Mouse (Mus musculus) c-Kit-positive CD71-negative TER-119-negative erythroid progenitor cells, embryonic 14.5 days (primary cell): ENCODE measurements around the gene Eml2.
A peak's percentile ranks its signal among the peaks of the same experiment; 100 is the strongest.

Source experiments
- DNase-seq: peaks from one replicate; pipeline ENCODE4 v3.0.0-alpha.2; 2013; ENCODE audit warnings: low read depth

The Eml2 gene

DNA sequence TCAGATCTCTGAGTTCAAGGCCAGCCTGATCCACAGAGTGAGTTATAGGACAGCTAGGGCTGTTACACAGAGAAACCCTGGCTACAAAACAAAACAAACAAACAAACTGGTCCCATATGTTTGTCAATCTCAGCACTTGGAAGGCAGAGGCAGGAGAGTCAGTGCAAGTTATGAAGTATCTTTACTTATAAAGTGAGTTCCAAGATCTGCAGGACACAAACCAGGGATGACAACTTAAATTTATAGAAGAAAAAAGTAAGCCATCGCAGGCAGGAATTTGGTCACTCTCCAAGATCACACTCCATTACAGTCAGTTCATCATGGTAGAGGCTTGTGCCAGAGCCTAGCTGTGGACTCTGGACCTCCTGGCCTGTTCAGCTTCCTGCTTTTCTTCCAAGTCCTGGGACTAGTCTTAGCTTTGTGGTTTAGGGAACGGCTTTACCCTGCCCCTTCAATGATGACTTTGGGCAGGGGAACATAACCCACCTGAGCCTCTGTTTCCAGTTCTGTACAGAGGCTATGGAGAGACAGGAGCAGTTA lies 53.9 kb downstream of the Eml2 start:
- DNase-seq = no peak

DNA sequence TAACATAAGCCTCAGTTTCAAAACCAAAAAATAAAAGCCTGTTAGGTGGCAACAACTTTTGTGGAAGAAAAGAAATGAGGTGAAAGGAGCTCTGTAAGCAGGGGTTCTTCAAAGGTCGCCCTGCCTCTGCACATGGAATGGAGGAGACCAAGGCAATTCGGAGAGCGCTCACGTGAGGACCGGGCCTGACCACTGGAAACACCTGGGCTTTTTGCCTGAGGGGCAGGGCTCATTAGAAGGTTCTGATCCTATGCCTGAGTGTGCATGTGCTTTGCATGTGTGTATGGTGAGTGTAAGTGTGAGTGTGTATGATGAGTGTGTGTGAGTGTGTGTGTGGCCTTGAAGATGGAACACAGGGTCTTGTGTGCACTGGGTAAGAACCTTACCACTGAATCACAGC lies 54.7 kb downstream of the Eml2 start:
- DNase-seq = no peak

DNA sequence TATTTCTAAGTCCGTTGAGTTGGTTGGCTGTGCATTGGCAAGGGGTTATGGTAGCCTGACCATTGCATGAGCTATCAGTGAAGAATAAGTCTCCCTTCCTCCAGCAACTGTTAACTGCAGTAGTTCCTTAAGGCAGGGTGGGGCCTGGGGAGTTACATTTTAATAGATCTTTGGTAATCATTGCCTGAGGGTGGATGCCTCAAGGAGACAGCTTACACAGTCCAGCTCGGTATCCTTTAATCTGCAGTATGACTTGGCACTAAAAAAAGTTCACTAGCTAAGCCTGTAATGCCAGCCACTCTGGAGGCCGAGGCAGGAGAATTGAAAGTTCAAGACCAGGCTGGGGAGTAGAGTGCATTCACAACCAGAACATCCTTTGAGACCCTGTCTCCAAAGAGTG lies 55.6 kb downstream of the Eml2 start:
- DNase-seq = no peak

DNA sequence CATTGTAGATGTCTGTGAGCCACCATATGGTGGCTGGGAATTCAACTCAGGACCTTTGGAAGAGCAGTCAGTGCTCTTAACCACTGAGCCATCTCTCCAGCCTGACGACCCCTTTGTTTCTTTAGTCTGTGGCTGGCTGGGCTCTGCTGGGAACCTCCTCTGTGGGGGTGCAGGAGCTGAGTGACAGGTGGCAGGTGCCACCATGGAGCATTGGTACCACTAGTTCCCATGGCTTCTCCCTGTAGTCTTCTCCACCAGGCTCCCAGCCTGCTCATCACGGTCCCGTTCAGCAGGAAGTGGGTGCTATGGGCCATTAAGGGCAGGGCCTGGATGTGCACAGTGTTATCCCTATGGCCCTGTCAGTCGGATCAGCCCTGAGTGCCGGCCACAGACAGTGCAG lies 58.4 kb downstream of the Eml2 start:
- no peak for DNase-seq

DNA sequence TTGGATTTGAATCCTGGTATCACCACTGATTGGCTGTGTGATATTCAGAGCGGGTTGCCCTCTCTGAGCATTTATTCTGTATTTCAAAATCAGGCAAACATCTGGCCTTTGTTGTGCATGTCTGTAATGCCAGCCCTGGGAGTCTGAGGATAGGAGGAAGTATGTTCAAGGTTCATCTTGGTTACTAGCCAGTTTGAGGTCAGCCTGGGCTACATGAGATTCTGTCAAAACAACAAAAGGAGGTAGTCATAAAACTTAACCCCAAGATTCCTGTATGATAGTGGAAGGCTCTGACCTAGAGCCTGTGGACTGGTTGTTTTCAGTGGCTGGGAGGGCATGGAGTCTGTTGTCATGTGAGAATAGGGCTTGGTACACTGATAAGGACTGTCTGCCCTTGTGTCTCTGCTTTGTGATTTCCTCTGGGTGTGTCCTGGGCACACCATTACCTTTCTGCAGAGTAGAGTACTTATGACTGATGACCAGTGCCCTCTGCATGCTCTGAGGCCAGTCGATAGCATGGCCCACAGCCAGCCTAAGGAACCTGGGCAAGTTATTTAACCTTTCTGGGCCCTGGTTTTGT lies 59.0 kb downstream of the Eml2 start:
- DNase-seq = no peak

DNA sequence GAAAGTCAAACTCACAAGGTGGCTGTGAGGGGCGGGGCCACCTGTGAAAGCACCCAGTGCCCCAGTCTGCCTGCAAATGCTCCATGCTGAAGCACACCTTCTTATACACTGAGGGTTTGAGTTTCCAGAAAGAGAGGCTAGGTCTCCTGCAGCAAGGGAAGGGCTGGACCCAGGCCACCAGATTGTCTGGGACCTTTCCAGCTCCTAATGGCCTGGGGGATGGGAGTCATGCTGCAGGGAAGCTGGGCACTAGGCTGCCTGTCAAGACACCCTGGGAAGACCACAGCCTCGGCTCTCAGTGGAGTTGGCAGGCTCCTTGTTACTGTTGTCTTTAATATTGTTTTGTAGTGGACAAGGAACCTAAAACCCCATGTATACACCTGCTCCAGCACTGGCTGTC lies 60.2 kb downstream of the Eml2 start:
- no peak for DNase-seq

DNA sequence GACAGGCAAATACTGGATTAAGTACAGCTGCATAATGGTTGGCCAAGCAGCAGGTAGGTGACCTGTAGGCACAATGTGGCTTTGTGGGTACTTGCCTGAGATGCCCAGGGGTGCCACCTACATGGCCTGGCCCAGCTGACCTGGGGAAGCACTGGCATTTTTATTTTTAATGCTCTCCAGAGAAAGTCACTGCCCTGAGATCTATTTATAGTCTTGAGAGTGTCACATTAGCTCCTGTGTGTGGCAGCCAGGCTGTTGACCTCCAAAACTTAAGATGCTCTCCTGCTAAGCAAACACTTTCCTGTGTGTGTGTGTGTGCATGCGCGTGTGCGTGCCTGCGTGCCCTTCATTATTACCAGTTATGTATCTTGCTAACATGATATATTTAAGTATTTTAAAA lies 62.1 kb downstream of the Eml2 start:
- no peak for DNase-seq

DNA sequence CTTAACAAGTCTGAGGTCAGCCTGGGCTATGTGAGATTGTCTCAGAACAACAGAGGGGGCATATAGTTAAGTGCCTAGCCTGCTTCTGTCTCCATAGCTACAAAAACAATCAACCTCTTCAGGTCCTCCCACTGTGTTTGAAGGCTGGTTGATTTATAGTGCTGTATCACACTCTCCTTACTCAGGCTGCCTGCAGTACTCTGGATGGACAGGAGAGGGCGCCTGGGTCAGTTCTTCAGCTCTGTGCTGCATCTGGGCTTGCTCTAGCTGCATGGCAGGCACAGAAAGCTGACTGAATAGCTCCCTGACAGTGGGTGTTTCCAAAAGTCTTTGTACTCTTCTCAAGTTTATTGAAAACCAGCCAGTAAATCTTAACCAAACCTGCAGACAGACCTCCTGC lies 63.2 kb downstream of the Eml2 start:
- peak; percentile 90 for DNase-seq

DNA sequence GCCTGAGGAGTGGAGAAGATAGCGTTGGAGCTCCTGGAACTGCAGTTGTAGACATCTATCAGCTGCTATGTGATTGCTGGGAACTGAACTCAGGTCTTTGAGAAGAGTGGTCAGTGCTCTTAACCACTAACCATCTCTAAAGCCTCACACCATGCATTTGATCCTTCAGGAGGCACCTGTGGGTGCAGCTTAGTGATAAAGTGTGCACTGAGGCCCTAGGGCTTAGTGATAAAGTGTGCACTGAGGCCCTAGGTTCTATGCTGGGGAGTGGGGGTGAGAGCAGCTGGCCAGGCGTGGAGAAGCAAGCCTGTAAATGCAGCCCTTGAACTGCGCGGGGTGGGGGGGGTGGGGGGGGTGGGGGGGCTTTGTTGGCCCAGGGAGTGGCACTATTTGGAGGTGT lies 63.8 kb downstream of the Eml2 start:
- no peak for DNase-seq

DNA sequence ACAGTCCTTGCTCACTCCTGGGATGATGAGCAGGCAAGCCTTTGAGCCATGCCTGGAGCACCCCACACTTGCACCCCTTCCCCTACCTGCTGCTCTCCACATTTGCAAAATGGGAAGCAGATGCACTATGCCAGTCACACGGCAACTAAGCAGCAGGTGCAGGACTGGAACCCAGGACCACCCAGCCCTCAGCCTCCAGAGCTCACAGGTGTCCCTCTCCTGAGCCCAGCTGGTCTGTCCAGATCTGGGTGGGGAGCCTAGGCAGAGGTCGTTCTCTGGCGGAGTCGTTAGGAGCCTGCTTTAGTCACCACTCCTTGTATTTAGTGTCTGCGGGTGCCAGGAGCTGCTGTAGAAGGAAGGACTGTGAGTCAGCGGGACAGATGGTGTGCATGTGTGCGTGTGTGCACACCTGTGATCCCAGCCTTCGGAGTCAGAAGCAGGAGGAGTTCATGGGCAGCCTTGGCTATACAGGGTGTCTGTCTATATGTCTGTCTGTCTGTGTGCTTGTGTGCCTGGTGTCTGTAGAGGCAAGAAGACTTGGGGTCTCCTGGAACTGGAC lies 64.8 kb downstream of the Eml2 start:
- no peak for DNase-seq

DNA sequence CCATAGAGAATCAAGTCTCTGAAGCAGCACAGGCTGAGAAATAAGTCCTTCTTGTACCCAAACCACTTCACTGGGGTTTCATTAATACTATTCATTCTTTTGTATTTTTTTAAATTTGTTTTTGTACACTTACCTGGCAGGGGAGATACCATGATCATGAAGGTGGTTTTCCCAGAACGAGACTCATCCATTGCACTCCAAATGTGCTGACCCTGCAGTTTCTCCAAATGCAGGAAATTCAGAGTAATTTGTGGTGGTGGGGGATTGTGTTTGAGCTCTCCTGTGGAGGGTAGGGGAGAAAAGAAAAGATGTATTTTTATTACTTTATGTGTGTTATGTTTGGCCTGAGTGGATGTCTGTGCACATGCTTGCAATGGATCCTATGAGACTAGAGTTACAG lies 65.8 kb downstream of the Eml2 start:
- DNase-seq = no peak

DNA sequence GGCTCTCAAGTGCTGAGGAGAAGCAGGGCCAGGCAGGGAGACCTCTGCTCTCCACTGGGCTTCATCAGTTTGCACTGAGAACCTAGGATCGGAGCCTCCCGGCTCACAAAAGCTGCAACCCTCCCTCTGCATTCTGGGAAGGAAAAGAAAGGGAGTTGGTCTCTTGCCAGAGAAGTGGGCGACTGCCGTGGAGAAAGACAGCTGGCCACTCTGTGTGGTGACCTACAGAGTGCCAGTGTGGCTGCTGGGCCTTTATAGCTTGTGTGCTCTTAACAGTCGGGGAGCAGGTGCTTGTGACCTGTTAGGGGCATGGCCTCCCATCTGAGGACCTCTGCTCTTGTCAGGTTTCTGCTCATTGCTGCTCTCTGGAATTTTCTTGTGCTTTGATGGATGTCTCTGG lies 67.6 kb downstream of the Eml2 start:
- DNase-seq = no peak

DNA sequence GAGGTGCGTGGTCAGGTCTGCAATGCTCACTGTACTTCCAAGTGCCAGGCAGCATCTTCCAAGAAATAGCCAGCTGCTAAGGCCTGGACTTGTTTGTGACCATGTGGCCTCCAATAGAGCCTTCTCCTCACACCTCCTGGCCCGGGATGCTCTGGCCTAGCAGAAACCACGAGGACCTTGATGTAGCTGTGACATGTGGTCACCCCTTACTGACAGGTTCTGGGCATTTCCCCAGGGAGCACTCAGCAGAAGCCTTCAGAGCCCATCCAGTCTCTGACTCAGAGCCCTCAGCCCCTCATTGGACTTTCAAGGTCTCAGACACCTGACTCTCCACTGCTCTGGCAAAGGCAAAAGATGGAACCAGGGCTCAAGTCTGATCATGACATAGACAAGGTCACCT lies 68.9 kb downstream of the Eml2 start:
- no peak for DNase-seq

DNA sequence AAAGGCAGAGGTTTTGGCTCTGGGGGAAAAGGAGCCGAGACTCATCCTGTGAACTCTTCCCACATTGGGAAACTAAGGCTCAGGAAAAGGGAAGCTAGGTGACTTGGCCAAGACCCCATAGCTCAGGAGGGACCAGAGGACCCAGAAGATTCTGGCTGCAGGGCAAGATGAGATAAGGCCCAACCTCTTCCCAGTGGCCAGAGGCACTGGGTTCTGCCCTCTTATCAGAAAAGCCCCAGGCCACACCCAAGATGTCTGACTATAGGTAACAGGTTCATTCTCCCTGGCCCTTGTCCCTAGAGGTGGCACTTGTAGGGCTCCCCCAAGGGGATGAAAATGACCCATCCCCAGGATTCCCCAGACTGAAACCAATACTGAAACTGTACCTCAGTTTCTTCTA lies 70.6 kb downstream of the Eml2 start:
- DNase-seq = no peak

DNA sequence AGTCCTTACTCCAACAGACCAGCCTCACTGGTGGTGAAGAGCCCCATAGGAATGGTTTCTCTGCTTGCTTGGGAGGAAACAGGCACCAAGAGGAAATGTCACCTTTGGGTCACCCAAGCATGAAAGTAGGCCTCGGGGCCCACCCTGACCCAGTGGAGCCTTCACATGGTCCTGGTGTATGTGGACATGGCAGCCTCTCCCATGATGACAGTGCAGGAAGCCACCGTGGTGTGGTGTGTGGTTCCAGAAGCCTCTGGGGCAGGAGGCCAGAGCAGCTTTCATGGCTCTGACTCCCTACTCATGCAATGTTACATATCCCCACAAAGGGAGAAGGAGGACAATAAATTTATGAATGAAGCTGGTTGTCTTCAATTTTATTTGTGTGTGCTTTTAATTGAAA lies 71.3 kb downstream of the Eml2 start:
- DNase-seq = no peak

DNA sequence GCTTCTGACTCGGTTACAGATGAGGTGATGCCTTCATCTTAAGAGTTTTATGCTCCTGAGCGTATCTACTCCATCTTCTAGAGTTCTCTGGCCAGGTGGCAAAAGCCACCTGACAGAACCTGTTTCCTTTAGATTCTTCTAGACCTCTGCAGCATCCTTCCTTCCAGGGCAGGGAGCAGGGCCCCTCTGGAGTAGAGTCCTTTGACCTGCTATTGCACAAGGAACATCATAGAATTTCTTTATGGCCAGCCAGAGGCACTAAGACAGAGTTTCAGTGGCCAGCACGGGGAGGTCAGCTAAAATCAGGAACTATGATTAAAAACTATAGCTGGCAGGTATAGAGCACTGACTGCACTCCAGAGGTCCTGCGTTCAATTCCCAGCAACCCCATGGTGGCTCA lies 75.9 kb downstream of the Eml2 start:
- DNase-seq = no peak

DNA sequence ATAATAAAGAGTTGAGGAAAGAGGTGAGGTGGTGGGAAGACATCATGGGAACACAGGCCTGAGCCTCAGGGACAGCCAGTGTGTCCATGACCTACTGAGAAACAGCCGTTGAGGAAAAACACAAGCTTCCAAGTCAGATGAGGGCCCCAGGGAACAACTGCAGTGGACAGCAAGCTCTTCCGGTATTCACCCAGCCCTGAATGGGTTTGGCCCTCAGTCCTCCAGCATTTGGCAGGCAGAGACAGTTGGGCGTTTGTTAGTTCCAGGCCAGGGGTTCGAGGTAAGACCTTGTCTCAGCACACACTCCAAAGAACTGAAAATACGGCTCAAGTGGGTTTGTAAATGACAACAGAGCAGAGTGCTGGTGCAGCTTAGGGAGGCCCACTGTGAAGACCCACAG lies 77.2 kb downstream of the Eml2 start:
- no peak for DNase-seq

DNA sequence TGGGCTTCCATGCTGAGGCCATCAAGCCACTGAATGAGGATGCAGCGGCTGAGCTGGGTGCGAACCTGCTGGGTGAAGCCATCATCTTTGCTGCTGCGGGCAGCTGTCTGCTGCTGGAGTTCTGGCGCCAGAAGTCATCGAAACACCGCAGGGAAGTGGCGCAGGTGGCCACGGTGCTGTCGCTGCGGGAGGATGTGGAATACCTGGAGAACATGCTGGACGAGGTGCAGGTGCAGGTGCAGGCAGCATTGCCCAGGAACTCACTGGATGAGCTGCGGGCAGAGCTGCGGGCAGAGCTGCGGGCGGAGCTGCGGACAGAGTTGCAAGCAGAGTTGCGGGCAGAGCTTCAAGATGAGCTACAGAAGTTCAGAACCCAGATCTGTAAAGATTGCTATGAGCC lies 79.2 kb downstream of the Eml2 start:
- DNase-seq = no peak
